Mouse (Mus musculus): Measurements from ENCODE around the gene Fam57a. TPM values are rescaled to one million over a fixed set of nuclear protein-coding genes. Genes with fewer than 3 reads are reported as not detected.

Fam57a gene
- polyA plus RNA-seq, 1 experiment from 2014 or later = 4.5 TPM

- no peak overlapping the region for H3K4me2 ChIP-seq
- H3K27me3 ChIP-seq = no peaks in the 10 kb centered on the region
- no peak overlapping the region for H3K4me3 ChIP-seq (replicated peaks)
- ATAC-seq (ENCODE audit: low read depth) (peak; percentile 62), DNase-seq (peak; percentile 59)
- peaks cover 34% of the 10 kb centered on the region for H3K36me3 ChIP-seq
- no peaks in the 10 kb centered on the region for H3K9me3 ChIP-seq (replicated peaks)
- no peak overlapping the region for H3K9ac ChIP-seq
- no peak overlapping the region for H3K27ac ChIP-seq
- H3K4me1 ChIP-seq (replicated peaks) = 0 out of 2 replicates have a peak, but pooled peaks cover 3% of the 10 kb centered on the region
- 58% methylated on average over 5 of the region's 5 CpGs for WGBS (ENCODE audit: insufficient replicate concordance)
Measured at GRCm38 (mm10) chr11:76253145-76253917, 73.9 kb downstream of the Fam57a start.

DNA sequence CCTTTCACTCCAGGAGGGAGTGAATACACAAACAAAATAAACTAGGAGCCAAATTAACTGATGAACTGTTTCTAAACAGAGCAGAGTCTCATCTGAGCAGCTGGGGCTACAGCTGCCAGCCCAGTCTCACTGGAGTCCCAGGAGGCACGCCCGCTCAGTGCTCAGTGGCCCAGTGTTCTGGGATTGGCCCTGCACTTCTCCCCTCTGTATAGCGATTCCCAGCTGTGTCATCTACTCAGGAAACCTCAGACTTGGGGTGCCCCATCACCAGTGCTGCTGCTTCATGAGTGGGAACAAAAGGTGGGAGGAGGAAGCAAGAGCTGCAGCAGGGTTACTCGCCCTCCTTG lies 74.4 kb downstream of the Fam57a start:
- H3K9ac ChIP-seq = no peak overlapping the region
- ATAC-seq (ENCODE audit: low read depth) = no peak

GRCm38 (mm10) chr11:76255431-76256001 lies 76.0 kb downstream of the Fam57a start:
- Histone ChIP-seq H3K4me3 (replicated peaks) (no peak overlapping the region), H3K4me1 (replicated peaks) (0 out of 2 replicates have a peak, but pooled peaks cover 3% of the 10 kb centered on the region), H3K4me2 (no peak overlapping the region), H3K9ac (no peak overlapping the region), H3K27ac (no peak overlapping the region), H3K36me3 (peaks cover 13% of the 10 kb centered on the region), H3K9me3 (replicated peaks) (no peaks in the 10 kb centered on the region), H3K27me3 (no peaks in the 10 kb centered on the region)
- WGBS (ENCODE audit: insufficient replicate concordance) = 69% methylated on average over 4 of the region's 4 CpGs
- DNase-seq (no peak), ATAC-seq (ENCODE audit: low read depth) (no peak)

More for the DNA sequence above, 74.4 kb downstream of the Fam57a start:
- H3K36me3 ChIP-seq = peaks cover 29% of the 10 kb centered on the region
- H3K9me3 ChIP-seq (replicated peaks) = no peaks in the 10 kb centered on the region
- H3K27me3 ChIP-seq = no peaks in the 10 kb centered on the region
- no peak overlapping the region for H3K27ac ChIP-seq
- H3K4me2 ChIP-seq = no peak overlapping the region
- 0 out of 2 replicates have a peak, but pooled peaks cover 3% of the 10 kb centered on the region for H3K4me1 ChIP-seq (replicated peaks)
- WGBS (ENCODE audit: insufficient replicate concordance) = 81% methylated on average over 4 of the region's 4 CpGs
- DNase-seq = no peak
- H3K4me3 ChIP-seq (replicated peaks) = no peak overlapping the region

GRCm38 (mm10) chr11:76256129-76256528 lies 76.7 kb downstream of the Fam57a start:
- Histone ChIP-seq H3K4me2 (no peak overlapping the region), H3K27me3 (no peaks in the 10 kb centered on the region), H3K9me3 (replicated peaks) (no peaks in the 10 kb centered on the region), H3K36me3 (peaks cover 6% of the 10 kb centered on the region), H3K4me3 (replicated peaks) (no peak overlapping the region), H3K9ac (no peak overlapping the region), H3K4me1 (replicated peaks) (peaks cover 7% of the 10 kb centered on the region; the same call in 1 of the 2 replicates), H3K27ac (no peak overlapping the region)
- ATAC-seq (ENCODE audit: low read depth) (no peak), DNase-seq (no peak)
- 46% methylated on average over 5 of the region's 5 CpGs for WGBS (ENCODE audit: insufficient replicate concordance)

GRCm38 (mm10) chr11:76257386-76257785 lies 77.9 kb downstream of the Fam57a start:
- H3K36me3 ChIP-seq = no peaks in the 10 kb centered on the region
- H3K27me3 ChIP-seq = no peaks in the 10 kb centered on the region
- H3K9me3 ChIP-seq (replicated peaks) = no peaks in the 10 kb centered on the region
- no peak overlapping the region for H3K4me3 ChIP-seq (replicated peaks)
- ATAC-seq (ENCODE audit: low read depth) = no peak
- peaks cover 14% of the 10 kb centered on the region; the same call in 1 of the 2 replicates for H3K4me1 ChIP-seq (replicated peaks)
- no peak for DNase-seq
- no peak overlapping the region for H3K4me2 ChIP-seq
- H3K9ac ChIP-seq = no peak overlapping the region
- WGBS (ENCODE audit: insufficient replicate concordance) = 63% methylated on average over 4 of the region's 4 CpGs
- H3K27ac ChIP-seq = no peak overlapping the region

DNA sequence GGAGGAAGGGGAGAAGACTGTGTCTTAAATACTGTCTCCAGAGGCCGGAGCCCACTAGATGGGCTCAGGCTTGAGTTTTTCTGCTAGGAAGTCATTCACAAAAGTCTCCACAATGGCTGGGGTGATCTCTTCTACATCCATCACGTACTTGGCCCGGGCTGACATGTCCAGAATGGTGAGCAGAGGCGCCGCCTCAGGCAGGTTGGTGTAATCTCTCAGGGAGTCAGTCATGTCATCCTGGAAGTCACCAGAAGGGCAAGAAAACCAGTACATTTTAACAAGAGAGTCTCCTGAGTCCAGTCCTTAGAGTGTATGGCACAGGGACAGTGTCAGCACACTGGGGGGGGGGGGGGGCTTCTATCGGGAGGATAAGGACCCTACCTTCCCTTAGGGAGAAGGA lies 79.0 kb downstream of the Fam57a start:
- H3K4me3 ChIP-seq (replicated peaks) = no peak overlapping the region
- H3K27me3 ChIP-seq = no peaks in the 10 kb centered on the region
- DNase-seq (no peak), ATAC-seq (ENCODE audit: low read depth) (no peak)
- H3K36me3 ChIP-seq = no peaks in the 10 kb centered on the region
- WGBS (ENCODE audit: insufficient replicate concordance) = 70% methylated on average over 6 of the region's 6 CpGs
- H3K4me2 ChIP-seq = no peak overlapping the region
- H3K9me3 ChIP-seq (replicated peaks) = no peaks in the 10 kb centered on the region
- no peak overlapping the region for H3K27ac ChIP-seq
- peaks cover 11% of the 10 kb centered on the region; the same call in 1 of the 2 replicates for H3K4me1 ChIP-seq (replicated peaks)
- H3K9ac ChIP-seq = no peak overlapping the region

DNA sequence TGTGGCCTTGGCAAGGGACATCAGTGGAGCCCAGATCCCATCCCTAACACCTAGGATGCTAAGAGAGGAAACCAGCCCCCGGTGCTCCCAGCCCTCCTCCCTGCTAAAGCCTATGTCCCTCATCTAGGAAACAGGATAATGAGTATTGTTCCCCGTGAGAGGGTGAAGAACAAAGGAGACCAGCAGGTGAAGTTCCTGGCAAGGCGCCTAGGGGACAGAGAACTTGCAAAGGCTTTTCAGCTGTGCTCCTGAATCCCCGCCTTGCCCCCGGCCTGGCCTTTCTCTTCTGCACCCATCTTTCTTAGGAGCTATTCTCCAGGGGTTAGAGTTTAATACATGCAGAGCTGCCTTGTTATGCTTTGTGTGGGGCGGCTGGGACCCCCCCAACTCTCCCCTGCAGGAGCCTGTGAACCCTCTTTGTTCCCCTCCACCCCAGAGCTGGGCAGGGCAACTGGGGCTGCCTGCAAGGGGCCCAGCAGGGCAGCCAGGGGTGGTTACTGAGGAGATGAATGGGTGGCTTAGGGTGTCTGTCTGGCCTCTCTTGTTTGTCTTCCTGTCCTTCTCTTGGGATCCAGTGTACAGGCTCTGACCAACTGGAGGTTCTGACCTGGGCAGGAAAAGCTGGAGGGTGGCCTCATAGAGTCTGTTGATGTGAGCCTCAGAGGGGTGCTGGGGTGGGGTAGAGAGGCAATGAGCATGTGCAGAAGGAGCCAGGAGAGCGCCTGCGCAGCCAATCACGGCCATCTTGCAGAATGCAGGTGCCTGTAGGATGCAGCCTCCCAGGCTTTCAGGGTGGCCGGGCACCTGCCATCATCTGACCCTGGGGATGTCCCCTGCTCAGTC lies 81.0 kb downstream of the Fam57a start:
- no peaks in the 10 kb centered on the region for H3K36me3 ChIP-seq
- H3K27me3 ChIP-seq = no peaks in the 10 kb centered on the region
- DNase-seq (no peak), ATAC-seq (ENCODE audit: low read depth) (no peak)
- H3K4me3 ChIP-seq (replicated peaks) = no peak overlapping the region
- no peak overlapping the region for H3K27ac ChIP-seq
- peaks cover 11% of the 10 kb centered on the region; the same call in 1 of the 2 replicates for H3K4me1 ChIP-seq (replicated peaks)
- no peaks in the 10 kb centered on the region for H3K9me3 ChIP-seq (replicated peaks)
- 62% methylated on average over 10 of the region's 10 CpGs for WGBS (ENCODE audit: insufficient replicate concordance)
- no peak overlapping the region for H3K4me2 ChIP-seq
- no peak overlapping the region for H3K9ac ChIP-seq

DNA sequence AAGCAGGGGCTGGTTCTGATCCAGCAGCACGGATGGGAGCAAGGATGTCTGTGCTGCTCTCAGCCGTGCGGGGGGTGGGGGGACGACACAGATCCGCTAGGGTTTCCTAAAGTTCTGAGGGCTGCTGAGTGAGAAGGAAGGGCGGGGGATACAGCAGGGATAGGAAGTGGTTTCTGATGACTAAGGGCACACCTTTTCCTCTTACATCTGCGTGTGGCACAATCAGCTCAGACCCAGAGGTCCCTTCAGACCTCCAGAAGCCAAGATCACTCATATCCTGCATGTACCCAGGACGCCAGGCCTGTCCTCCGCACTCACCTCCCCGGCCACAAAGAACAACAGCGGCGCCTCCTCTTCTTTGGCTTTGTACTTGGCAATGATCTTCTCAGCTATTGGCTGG lies 81.8 kb downstream of the Fam57a start:
- Histone ChIP-seq H3K9ac (no peak overlapping the region), H3K27me3 (no peaks in the 10 kb centered on the region), H3K4me3 (replicated peaks) (no peak overlapping the region), H3K4me2 (no peak overlapping the region), H3K36me3 (no peaks in the 10 kb centered on the region), H3K27ac (no peak overlapping the region), H3K4me1 (replicated peaks) (peaks cover 11% of the 10 kb centered on the region; the same call in 1 of the 2 replicates), H3K9me3 (replicated peaks) (no peaks in the 10 kb centered on the region)
- 27% methylated on average over 12 of the region's 12 CpGs for WGBS (ENCODE audit: insufficient replicate concordance)
- DNase-seq (no peak), ATAC-seq (ENCODE audit: low read depth) (no peak)

- H3K9ac ChIP-seq = no peak overlapping the region
- no peak overlapping the region for H3K4me2 ChIP-seq
- no peak overlapping the region for H3K27ac ChIP-seq
- no peak for DNase-seq
- H3K27me3 ChIP-seq = no peaks in the 10 kb centered on the region
- no peaks in the 10 kb centered on the region for H3K36me3 ChIP-seq
- peaks cover 11% of the 10 kb centered on the region; the same call in 1 of the 2 replicates for H3K4me1 ChIP-seq (replicated peaks)
- no peak for ATAC-seq (ENCODE audit: low read depth)
- no peak overlapping the region for H3K4me3 ChIP-seq (replicated peaks)
- H3K9me3 ChIP-seq (replicated peaks) = no peaks in the 10 kb centered on the region
- 52% methylated on average over 19 of the region's 19 CpGs for WGBS (ENCODE audit: insufficient replicate concordance)
Measured at GRCm38 (mm10) chr11:76262611-76263351, 83.3 kb downstream of the Fam57a start.
